ENCODE assay signal across 14 mouse cellular contexts in genomic region chr19:17400571-17400970, GRCm38 (mm10).
"Had no signal": no experiment of that assay in that cellular context is flagged by ENCODE, and none has a peak within 500 bp of the region (broad histone marks: within the 10 kb centered on the region; RNA-seq: fewer than 3 reads in every experiment).

No protein-coding gene starts in this region.

- H3K27me3 ChIP-seq: limb, embryonic 13.5 days; liver, embryonic 13.5 days; midbrain, embryonic 12.5 days; neural tube, embryonic 13.5 days had no signal

- H3K9me3 ChIP-seq: limb, embryonic 13.5 days; liver, embryonic 13.5 days; midbrain, embryonic 12.5 days; neural tube, embryonic 13.5 days had no signal

- H3K4me1 ChIP-seq: limb, embryonic 13.5 days; midbrain, embryonic 12.5 days; neural tube, embryonic 13.5 days had no signal

- H3K9ac ChIP-seq: limb, embryonic 13.5 days; liver, embryonic 13.5 days; midbrain, embryonic 12.5 days; neural tube, embryonic 13.5 days had no signal

- H3K4me3 ChIP-seq: limb, embryonic 13.5 days; liver, embryonic 13.5 days; midbrain, embryonic 12.5 days; neural tube, embryonic 13.5 days had no signal

- DNase-seq: kidney, adult 8-10 months; kidney, postnatal 36 days; layer of hippocampus, adult 9-11 months; left cerebral cortex, postnatal 4 days; liver, embryonic 13.5 days; retina, postnatal 1 day; right cerebral cortex, postnatal 4 days; spleen, adult 18-20 months; thymus, adult 18-20 months; thymus, postnatal 25 days had no signal

- ATAC-seq: midbrain, embryonic 16.5 days had no signal

- H3K4me2 ChIP-seq: limb, embryonic 13.5 days; liver, embryonic 13.5 days; midbrain, embryonic 12.5 days; neural tube, embryonic 13.5 days had no signal

- H3K27ac ChIP-seq: limb, embryonic 13.5 days; liver, embryonic 13.5 days; midbrain, embryonic 12.5 days; neural tube, embryonic 13.5 days had no signal
